Mouse (Mus musculus): ENCODE measurements around the gene 9530003J23Rik.
"Not testable (repeated sequence)": the region's sequence is repeated elsewhere in the genome, so short reads cannot be mapped to it uniquely, and the experiment has no call there.

Gene 9530003J23Rik

GRCm38 (mm10) chr10:117226002-117226401, 12.5 kb downstream of the 9530003J23Rik start:
- no peak for DNase-seq (ENCODE audit: low read depth, low spot score)

- DNase-seq (ENCODE audit: low read depth, low spot score) = peak; percentile 63
These were observed 13.4 kb downstream of the 9530003J23Rik start for GRCm38 (mm10) chr10:117225094-117225493.

GRCm38 (mm10) chr10:117224102-117224990, 14.2 kb downstream of the 9530003J23Rik start, which contains the start of gene Yeats4:
TSS of gene Yeats4 (minus strand) at chr10:117224507.
- peak; percentile 93 for DNase-seq (ENCODE audit: low read depth, low spot score)

GRCm38 (mm10) chr10:117223758-117224101, 14.8 kb downstream of the 9530003J23Rik start:
- no peak for DNase-seq (ENCODE audit: low read depth, low spot score)

GRCm38 (mm10) chr10:117222821-117223220, 15.7 kb downstream of the 9530003J23Rik start:
- no peak for DNase-seq (ENCODE audit: low read depth, low spot score)

- DNase-seq (ENCODE audit: low read depth, low spot score) = no peak
These were observed 20.2 kb downstream of the 9530003J23Rik start for GRCm38 (mm10) chr10:117218351-117218750.

GRCm38 (mm10) chr10:117217246-117217840, 21.2 kb downstream of the 9530003J23Rik start:
- DNase-seq (ENCODE audit: low read depth, low spot score) = peak; percentile 66

GRCm38 (mm10) chr10:117216793-117217192, 21.7 kb downstream of the 9530003J23Rik start:
- DNase-seq (ENCODE audit: low read depth, low spot score) = peak; percentile 75

- DNase-seq (ENCODE audit: low read depth, low spot score) = no peak
These were observed 22.4 kb downstream of the 9530003J23Rik start for GRCm38 (mm10) chr10:117216132-117216495.

GRCm38 (mm10) chr10:117215409-117216131, 22.9 kb downstream of the 9530003J23Rik start:
- DNase-seq (ENCODE audit: low read depth, low spot score) = no peak

GRCm38 (mm10) chr10:117211023-117211422, 27.5 kb downstream of the 9530003J23Rik start:
- DNase-seq (ENCODE audit: low read depth, low spot score) = no peak

GRCm38 (mm10) chr10:117209469-117209938, 29.0 kb downstream of the 9530003J23Rik start:
- peak; percentile 87 for DNase-seq (ENCODE audit: low read depth, low spot score)

- DNase-seq (ENCODE audit: low read depth, low spot score) = not testable (repeated sequence)
These were observed 29.7 kb downstream of the 9530003J23Rik start for GRCm38 (mm10) chr10:117208787-117209186.

GRCm38 (mm10) chr10:117208221-117208620, 30.3 kb downstream of the 9530003J23Rik start:
- DNase-seq (ENCODE audit: low read depth, low spot score) = peak; percentile 36

- no peak for DNase-seq (ENCODE audit: low read depth, low spot score)
These were observed 32.4 kb downstream of the 9530003J23Rik start for GRCm38 (mm10) chr10:117206070-117206469.

GRCm38 (mm10) chr10:117203558-117203981, 34.9 kb downstream of the 9530003J23Rik start:
- DNase-seq (ENCODE audit: low read depth, low spot score) = no peak

- no peak for DNase-seq (ENCODE audit: low read depth, low spot score)
These were observed 35.4 kb downstream of the 9530003J23Rik start for GRCm38 (mm10) chr10:117202981-117203557.

- no peak for DNase-seq (ENCODE audit: low read depth, low spot score)
These were observed 38.8 kb downstream of the 9530003J23Rik start for GRCm38 (mm10) chr10:117199701-117200100.

GRCm38 (mm10) chr10:117196696-117197095, 41.8 kb downstream of the 9530003J23Rik start:
- no peak for DNase-seq (ENCODE audit: low read depth, low spot score)

- DNase-seq (ENCODE audit: low read depth, low spot score) = peak; percentile 60
These were observed 42.8 kb downstream of the 9530003J23Rik start for GRCm38 (mm10) chr10:117195748-117196147.

GRCm38 (mm10) chr10:117195005-117195404, 43.5 kb downstream of the 9530003J23Rik start:
- DNase-seq (ENCODE audit: low read depth, low spot score) = peak; percentile 44

- DNase-seq (ENCODE audit: low read depth, low spot score) = no peak
These were observed 45.1 kb downstream of the 9530003J23Rik start for GRCm38 (mm10) chr10:117193364-117193763.

Data from R1 (cell line).